Mouse (Mus musculus): ENCODE measurements at regions not wholly inside any gene's neighbourhood (a gene's known extent, or its start where the extent isn't known, plus 50 kb on each side); places are given as distances from the start of the nearest gene placed in this dataset.

DNA sequence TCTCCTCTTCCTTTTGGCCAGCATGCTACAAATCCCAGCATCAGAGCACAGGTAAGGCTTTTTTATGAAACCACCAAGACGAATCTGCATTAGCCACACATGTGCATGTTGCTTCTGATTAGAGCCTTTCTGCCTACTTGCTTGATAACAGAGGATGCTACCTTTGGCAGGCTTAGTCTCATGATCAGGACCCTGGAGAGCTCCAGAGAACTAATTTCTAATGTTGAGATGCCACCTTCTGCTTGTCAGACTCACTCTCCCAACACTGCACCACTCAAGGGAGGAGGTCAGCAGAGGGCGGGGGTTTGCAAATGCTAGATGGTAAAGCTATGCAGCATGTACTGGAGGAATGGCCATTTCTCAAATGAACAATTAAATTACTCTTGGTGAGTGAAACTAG, 571.6 kb downstream of the Defb40 start:
- DNase-seq (ENCODE audit: low spot score in 2 of 2): no peak
- Histone ChIP-seq H3K4me3 (no peak overlapping the region), H3K27ac (no peak overlapping the region)
- no peak for TF ChIP-seq CTCF (conservative IDR thresholded peaks at IDR 0.05)

- no peak overlapping the region for H3K27ac ChIP-seq
- peak; percentile 82 for TF ChIP-seq CTCF (conservative IDR thresholded peaks at IDR 0.05)
- peak; percentile 19 to 53 for DNase-seq (ENCODE audit: low spot score in 2 of 2)
Observed at GRCm38 (mm10) chr8:18388353-18388752, 589.7 kb downstream of the Defb40 start.

GRCm38 (mm10) chr8:18381615-18382178, 596.4 kb downstream of the Defb40 start:
- no peak overlapping the region for H3K27ac ChIP-seq

More at GRCm38 (mm10) chr8:18388353-18388752, 589.7 kb downstream of the Defb40 start:
- H3K4me3 ChIP-seq: no peak overlapping the region

DNA sequence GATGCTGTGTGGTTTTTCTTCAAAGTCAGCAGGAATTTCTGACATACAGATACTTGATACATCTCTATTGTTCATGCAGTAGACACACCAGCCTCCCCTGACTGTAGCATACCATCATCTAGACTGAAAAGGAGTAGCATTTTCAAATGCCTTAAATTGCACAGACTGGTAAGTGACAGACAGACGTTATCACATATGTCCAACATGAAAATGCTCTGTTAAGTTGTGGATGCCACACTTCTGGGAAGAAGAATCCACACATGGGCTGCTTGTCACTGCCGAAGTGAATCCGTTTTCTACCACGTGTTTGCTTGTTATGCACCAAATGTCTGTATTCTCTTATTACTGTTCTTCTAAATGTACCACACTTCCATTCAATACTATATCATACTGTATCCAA, 629.3 kb downstream of the Defb40 start:
- peak; percentile 17 to 56 for DNase-seq (ENCODE audit: low spot score in 2 of 2)

More at GRCm38 (mm10) chr8:18381615-18382178, 596.4 kb downstream of the Defb40 start:
- no peak for DNase-seq (ENCODE audit: low spot score in 2 of 2)
- no peak overlapping the region for H3K4me3 ChIP-seq
- no peak for TF ChIP-seq CTCF (conservative IDR thresholded peaks at IDR 0.05)

DNA sequence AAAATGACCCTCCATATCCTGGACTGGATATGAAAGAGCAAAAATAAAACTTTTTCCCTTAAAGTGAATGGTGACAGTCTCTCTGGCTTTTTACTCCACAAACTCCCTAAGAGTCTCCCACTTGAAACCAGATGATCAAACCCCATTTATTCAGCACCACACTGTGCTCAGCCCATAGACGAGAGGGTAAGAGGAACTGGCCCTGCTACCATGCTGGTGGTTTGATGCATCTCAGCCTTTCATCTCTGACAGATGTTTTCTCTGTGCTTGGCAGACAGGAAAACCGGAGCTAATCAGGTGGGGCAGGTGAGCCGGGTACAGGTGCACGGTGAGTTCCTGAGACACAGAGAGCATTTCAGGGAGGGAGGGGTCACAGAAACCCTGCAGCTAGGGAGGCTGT, 631.8 kb downstream of the Defb40 start:
- DNase-seq (ENCODE audit: low spot score in 2 of 2): no peak
- Histone ChIP-seq H3K4me3 (no peak overlapping the region), H3K27ac (no peak overlapping the region)
- TF ChIP-seq CTCF (conservative IDR thresholded peaks at IDR 0.05): no peak

More for the DNA sequence above, 629.3 kb downstream of the Defb40 start:
- no peak for TF ChIP-seq CTCF (conservative IDR thresholded peaks at IDR 0.05)
- Histone ChIP-seq H3K27ac (no peak overlapping the region), H3K4me3 (no peak overlapping the region)

DNA sequence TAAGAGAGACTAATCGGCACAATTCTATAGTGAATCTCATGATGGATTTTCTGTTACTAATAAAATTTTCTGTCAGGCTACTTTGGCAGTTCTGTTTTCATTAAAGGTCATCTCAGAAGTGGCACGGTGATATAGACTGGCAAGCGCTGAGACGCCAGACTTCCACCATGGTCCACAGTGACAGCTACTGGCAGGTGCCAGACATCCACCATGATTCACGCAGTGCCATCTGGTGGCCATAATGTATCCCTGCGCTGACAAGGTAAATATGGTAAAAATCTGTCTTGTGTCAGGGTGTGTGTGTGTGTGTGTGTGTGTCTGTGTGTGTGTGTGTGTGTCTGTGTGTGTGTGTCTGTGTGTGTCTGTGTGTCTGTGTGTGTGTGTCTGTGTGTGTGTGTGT, 632.7 kb downstream of the Defb40 start:
- no peak overlapping the region for H3K4me3 ChIP-seq
- TF ChIP-seq CTCF (conservative IDR thresholded peaks at IDR 0.05): peak; percentile 76
- peak; percentile 34 to 54 for DNase-seq (ENCODE audit: low spot score in 2 of 2)
- H3K27ac ChIP-seq: no peak overlapping the region

DNA sequence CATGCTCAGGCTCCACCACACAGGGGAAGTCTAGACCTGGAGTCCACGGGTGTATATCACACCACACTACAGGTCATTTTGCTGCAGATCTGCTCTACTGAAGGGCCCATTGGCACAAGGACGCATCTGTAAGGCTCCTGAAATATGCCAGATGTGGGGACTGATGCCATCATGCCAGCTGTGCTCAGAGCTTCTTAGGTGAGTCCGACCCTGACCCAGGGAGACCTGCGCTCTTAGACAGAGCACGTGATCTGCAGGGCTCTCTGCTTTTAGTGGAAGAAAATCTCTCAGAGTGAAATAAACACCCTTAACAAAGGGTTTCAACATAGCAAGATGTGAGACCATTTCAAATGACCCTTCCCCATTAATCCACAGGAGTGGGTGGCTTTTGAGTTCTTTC, 633.2 kb downstream of the Defb40 start:
- Histone ChIP-seq H3K27ac (no peak overlapping the region), H3K4me3 (no peak overlapping the region)
- TF ChIP-seq CTCF (conservative IDR thresholded peaks at IDR 0.05): no peak
- no peak for DNase-seq (ENCODE audit: low spot score in 2 of 2)

DNA sequence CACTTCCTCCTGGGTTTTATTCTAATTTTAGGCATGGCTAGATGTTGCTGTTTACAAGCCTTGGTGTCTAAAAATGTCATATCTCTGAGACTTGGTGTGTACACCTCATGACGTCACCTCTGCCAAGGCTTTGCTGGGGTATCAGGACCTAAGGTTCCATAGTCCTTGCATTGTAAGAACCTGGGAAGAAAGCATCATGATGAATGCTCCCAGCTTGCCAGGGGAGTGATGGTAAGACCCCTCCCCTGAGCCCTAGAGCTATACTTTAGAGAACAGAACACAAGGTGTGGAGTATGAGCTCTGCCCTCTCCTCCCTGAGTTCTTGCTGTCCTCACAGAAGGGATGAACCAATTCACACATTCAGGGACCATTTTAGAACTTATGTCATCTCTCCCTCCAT, 642.5 kb downstream of the Defb40 start:
- H3K27ac ChIP-seq: no peak overlapping the region
- DNase-seq (ENCODE audit: low spot score in 2 of 2): no peak
- H3K4me3 ChIP-seq: no peak overlapping the region
- TF ChIP-seq CTCF (conservative IDR thresholded peaks at IDR 0.05): no peak

GRCm38 (mm10) chr8:18328521-18328920, 649.5 kb downstream of the Defb40 start:
- no peak for DNase-seq (ENCODE audit: low spot score in 2 of 2)
- Histone ChIP-seq H3K4me3 (no peak overlapping the region), H3K27ac (no peak overlapping the region)
- no peak for TF ChIP-seq CTCF (conservative IDR thresholded peaks at IDR 0.05)

- Histone ChIP-seq H3K27ac (no peak overlapping the region), H3K4me3 (no peak overlapping the region)
- DNase-seq (ENCODE audit: low spot score in 2 of 2): no peak
- TF ChIP-seq CTCF (conservative IDR thresholded peaks at IDR 0.05): no peak
Observed at GRCm38 (mm10) chr8:18316488-18316887, 661.6 kb downstream of the Defb40 start.

- Histone ChIP-seq H3K4me3 (no peak overlapping the region), H3K27ac (no peak overlapping the region)
- DNase-seq (ENCODE audit: low spot score in 2 of 2): no peak
- no peak for TF ChIP-seq CTCF (conservative IDR thresholded peaks at IDR 0.05)
Observed at GRCm38 (mm10) chr8:18311597-18311996, 666.5 kb downstream of the Defb40 start.

DNA sequence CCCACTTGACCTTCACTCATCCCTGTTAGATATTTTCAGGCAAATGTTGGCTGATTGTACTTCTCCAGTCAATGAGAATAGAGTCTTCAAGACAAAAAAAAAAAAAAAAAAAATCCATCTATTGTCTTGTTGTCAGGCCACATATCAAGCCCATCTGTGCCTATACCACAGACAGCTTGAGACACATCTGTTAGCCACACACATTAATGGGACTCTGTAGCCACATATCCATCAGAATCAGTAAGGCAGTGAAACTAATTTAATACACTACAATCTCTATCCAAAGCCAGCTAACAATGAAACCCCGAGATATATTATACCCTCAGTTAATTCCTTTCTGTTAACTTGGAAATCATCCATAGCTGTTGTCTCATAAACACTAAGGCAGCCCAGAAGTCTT, 667.1 kb downstream of the Defb40 start:
- TF ChIP-seq CTCF (conservative IDR thresholded peaks at IDR 0.05): no peak
- Histone ChIP-seq H3K27ac (no peak overlapping the region), H3K4me3 (no peak overlapping the region)
- DNase-seq (ENCODE audit: low spot score in 2 of 2): no peak

GRCm38 (mm10) chr8:18287536-18288237, 690.4 kb downstream of the Defb40 start:
- peak; percentile 6 to 11 for DNase-seq (ENCODE audit: low spot score in 2 of 2)
- no peak overlapping the region for H3K27ac ChIP-seq
- H3K4me3 ChIP-seq: no peak overlapping the region
- no peak for TF ChIP-seq CTCF (conservative IDR thresholded peaks at IDR 0.05)

DNA sequence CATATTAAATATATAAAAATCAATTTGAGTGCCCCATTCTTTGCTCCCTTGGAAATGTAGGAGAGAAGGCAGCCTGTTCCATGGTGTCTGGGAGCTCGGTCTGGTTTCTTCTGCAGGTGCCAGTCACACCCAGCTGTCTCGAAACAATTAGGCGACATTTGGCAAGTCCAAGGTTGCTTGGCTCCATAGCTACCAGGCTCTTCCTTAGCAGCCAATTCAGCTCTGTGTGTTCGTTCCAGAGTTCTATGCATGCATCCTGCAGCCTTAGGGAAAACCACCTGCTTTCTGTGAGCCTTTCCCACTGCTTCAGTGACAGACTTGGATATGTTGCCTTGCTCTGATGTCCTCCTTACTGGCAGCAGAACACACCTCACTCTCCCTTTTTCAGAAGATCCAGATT, 698.1 kb downstream of the Defb40 start:
- no peak for DNase-seq (ENCODE audit: low spot score in 2 of 2)
- H3K4me3 ChIP-seq: no peak overlapping the region
- H3K27ac ChIP-seq: no peak overlapping the region
- no peak for TF ChIP-seq CTCF (conservative IDR thresholded peaks at IDR 0.05)

Measured in layer of hippocampus, adult 2 months (tissue).